Mouse (Mus musculus) kidney, postnatal 14 days (tissue): ENCODE results near the gene Hnrnpk.
"Not testable (repeated sequence)": the region's sequence is repeated elsewhere in the genome, so short reads cannot be mapped to it uniquely, and the experiment has no call there.

Experiments used
- DNase-seq: peaks from one replicate; pipeline ENCODE4 v3.0.0; 2022; ENCODE audit warnings: mixed read lengths

Hnrnpk gene

DNA sequence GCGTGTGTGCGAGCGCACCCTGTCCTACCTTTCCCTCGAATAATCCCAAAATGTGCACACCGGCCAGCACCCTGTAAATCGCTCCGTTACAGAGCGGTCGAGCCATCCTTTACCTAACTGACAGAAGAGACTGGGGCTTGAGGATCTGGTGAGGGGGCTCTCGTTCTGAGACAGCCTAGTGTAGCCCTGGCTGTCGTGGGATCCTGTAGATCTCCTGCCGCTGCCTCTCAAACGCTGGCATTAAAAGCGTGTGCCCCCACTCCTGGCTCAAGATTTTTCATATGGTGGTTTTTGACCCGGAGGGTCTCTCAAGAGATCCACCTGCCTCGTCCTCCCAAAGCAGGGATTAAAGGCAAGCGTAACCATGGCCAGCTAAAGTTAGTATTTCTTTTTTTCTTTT is at the start of gene Hnrnpk:
Hnrnpk (minus strand) TSS at position 101 of the 400 bp plus-strand sequence.
- DNase-seq: not testable (repeated sequence)

DNA sequence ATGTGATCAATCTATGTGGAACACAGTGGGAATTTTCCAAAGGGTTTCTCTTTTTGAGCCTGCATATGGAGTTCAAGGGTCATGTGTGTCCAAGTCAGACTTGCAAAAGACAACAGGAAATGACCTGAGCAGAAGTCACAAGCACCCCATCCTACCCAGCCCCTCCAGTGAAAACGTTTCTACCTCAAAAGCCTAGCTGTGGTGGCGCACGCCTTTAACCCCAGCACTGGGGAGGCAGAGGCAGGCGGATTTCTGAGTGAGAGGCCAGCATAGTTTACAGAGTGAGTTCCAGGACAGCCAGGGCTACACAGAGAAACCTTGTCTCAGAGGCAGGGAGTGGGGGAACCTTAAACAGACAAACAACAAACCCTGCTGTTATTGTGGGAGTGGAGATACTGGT is 49.1 kb upstream of the Hnrnpk start:
- no peak for DNase-seq

DNA sequence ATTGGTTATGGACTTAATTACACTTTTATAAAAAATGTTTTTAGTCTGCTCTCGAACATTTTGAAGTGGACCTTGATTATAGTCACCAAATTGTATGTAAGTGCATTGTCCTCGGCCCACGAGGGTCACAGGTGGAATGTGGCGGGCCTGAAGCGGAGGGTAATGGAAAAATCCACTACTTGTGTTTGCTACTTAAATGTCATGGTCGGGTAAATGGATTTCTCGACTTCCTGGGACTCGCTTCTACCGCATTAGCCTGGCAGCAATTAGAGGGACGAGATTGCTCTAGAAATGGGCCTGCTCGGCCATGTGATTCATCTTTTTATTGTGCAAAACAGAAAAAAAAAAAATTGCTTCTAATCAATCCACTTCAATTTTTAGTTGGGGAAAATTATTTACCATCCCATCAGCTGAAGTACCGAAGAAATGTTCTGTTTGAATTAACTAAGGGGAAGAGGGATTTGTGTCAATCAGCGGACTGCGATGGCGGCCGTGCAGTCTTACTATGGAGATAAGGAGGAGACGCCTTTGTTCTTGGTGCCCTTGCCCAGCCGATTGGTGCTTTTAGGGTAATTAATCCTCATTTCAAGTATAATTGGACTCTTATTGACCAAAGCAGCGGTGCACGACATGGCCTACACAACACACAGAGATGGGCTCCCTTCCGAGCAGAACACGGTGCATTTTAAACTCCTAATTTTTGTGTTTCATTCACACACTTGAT is 47.5 kb upstream of the Hnrnpk start:
- no peak for DNase-seq

DNA sequence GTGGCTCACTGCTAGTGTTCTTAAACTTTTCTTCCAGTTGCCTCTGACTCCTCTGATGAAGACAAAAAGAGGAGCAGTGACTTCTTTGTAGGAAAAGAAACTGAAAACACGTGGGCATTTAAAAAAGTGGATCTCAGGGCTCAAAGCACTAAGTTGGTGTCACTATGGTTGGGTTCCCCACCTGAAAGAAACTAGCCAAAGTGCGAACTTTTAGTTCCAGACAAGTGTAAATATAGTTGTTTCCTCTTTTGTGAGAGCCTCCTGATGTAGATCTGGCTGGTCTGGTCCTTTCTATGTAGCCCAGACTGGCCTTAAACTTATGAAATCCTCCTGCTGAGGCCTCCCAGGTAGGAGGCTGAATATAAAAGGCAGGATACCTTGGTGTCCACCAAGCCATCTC is 43.4 kb upstream of the Hnrnpk start:
- no peak for DNase-seq

DNA sequence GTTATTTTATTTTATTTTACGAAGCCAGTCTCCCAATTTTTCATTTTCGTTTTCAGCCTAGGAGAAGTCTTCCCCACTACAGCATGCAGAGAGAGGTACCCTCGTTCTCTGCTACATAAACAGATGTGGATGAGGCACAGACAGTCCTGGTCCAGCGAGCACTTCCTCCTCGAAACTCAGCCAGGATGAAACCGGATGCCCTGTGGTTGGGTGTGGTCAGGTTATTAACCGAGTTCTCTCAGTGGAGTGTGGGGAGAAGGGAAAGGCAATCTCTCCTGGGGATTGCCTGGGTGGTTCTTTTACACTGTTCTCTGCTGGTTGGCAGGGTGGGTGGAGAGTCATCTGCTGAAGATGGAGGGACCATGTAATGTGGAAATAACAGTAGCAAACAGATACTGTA is 40.6 kb upstream of the Hnrnpk start:
- peak; percentile 14 for DNase-seq

DNA sequence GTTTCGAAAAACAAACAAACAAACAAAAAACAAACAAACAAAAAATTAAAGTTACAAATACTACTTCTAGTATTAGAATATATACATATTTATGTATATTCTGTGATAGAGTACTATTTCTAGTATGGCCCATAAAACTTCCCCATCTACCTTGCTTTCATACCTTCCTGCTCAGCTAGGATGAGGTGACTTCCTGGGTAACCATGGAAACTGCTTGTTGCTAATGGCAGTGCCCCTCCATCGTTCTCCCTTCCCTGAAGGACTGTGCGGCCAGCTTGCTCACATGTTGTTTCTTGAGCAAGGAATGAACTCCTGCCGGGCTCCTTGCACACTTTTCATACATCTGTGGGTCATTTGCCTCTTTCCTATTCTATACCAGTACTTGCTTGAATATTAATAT is 40.2 kb upstream of the Hnrnpk start:
- no peak for DNase-seq

DNA sequence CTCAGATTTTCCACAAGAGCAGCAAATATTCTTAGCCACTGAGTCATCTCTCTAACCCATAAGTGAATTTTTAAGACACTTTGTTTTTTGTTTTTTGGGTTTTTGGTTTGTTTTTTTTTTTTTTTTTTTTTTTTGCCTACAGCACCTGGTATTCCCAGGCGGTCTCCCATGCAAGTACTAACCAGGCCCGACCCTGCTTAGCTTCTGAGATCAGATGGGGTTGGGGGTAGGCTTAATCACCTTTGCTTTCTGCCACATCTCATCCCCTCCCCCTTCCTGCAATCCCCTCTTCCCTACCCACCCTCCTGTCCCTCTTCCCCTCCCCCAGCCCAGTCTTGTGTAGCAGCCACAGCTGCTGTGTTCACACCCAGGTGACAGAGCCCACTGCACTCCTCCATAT is 36.6 kb upstream of the Hnrnpk start:
- no peak for DNase-seq

DNA sequence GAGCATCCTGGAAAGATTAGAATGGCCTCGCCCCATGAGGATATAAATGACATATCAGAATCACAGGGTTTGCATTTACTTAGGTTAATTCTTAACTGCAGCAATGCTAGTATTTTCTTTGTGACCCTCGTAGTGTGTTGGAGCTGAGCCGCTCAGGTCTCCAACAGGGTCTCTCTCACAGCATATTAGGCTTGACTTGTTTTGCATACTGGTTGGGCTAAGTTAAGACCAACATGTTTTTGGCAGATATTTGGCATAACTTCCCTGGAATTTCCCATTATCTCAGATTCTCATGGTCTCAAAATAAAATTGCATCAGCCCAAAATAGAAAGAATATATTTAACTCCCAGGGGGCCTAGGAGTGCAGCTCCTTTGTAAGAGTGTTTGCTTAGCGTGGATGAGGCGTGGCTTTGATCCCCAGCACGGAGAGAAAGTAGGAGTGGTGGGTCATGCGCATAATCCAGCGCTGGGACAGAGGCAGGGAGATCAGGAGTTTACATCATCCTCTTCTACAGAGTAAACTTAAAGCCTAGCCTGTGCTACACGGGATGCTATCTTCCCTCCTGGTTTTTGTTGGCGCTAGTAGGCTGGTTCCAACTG is 20.0 kb upstream of the Hnrnpk start:
- DNase-seq: no peak

DNA sequence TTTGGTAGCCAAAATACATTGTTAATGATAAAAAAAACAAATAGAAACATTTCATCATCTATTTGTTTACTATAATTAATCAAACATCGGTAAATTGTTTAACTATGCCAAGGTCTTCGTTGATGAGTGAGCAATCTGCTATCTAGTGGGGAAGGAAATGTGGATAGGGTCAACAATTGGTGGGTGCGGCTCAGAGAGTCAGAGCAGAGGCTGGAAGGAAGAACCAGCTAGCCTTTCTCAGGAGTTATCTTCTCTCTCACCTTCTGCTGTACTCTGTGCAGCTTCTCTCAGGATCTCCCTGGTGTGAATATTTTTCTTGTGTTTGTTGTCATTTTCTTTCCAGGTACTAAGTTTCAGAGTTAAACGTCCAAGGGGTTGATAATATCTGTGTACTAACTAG is 19.1 kb upstream of the Hnrnpk start:
- DNase-seq: no peak

DNA sequence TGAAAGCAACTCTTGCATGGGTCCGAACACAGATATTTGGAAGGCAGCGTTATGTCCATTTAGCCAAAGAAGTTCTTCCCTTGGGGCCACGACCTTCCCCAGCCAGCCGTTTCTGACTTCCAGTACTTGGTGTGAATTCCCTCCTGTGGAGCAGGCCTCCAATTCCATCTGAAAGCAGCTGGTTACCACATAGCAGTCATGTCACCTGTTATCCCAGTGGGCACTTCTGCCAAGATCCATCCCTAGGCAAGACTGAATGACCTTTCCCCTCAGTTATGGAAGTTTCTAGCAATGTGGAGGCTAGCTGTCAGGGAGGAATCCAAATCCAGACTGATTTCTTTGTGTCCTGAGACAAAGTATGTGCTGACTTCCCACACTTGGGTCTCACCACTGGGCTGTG is 17.9 kb upstream of the Hnrnpk start:
- no peak for DNase-seq

DNA sequence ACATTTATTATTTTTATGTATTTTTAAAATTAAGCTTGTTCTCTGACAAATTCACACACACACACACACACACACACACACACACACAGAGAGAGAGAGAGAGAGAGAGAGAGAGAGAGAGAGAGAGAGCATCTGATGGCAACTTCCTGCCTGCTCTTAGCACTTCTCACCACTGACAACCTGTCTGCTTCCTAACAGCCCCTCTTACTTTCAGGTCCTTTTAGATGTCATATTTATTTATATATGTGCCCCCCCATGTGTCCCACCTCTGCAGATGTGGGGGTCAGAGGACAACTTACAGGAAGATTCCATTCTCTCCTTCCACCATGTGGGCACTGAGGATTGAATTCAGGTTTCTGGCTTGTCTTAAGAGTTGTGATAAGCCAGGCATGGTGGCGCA is 16.1 kb upstream of the Hnrnpk start:
- DNase-seq: no peak

DNA sequence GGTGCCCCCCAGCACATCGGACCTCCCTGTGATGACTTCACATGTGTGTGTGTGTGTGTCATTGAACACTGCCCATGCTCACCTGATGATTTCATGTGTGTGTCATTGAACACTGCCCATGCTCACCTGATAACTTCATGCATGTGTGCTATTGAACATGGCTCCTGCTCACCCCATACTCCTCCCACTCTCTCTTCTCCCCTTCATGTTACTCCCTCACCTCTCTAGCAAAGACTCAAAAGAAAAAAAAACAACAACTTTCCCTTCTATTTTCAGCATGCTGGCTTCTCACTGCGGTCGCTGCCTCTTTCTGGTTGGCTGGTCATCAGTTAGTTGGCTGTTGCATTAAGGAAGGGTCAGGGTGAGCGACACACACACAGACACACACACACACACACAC is 15.5 kb upstream of the Hnrnpk start:
- no peak for DNase-seq

DNA sequence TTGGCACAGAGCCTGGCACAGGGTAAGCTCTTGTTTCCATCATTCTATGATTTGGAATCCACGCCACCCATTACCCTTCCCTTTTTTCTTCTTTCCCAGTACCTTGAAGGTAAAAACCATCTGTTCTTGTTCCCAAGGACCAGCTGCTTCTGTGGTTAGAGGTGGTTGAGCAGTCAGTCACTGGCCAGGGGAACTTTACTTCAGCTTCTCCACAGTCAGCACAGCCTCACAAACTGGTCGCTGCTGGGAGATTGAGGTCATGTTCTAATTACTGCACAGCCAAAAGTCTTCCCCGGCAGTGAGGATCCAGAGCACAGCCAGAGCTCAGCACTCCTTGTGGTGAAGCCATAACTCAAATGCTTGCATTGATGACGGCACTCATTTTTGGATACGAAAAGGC is 12.7 kb upstream of the Hnrnpk start:
- DNase-seq: no peak

DNA sequence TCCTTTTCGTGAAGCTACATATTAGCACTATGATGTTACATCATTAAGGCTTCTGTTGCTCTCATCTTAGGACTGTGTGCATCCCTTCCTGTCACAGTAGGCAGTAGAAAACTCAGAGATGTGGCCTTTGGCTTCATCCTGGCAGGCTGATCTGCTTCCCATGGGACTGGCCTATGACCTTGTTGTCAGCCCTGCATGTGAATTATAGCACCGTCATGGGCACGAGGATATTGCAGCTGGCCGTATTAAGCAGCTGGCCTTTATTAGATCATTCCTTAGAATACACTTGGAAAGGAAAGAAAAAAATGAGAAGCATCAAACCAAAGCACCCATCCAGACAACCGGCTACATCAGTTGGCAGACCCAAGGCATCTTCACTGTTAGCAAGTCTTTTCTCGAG is 12.2 kb upstream of the Hnrnpk start:
- DNase-seq: peak; percentile 56

DNA sequence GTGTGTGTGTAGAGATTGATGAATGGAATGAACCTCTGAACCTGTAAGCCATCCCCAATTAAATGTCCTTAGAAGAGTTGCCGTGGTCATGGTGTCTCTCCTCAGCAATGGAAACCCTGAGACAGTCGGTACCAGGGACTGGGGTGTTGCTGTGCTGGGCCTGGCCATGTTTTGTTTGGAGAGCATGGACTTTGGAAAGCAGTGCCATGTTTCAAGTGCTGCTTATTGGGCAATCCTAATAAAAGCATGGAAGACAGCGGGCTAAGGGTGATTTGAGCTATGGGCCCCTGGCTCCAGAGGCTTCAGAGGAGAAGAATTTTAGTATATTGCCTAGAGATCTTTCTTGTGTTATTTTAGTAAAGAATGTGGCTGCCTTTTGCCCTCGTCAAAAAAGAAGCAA is 7.9 kb upstream of the Hnrnpk start:
- DNase-seq: no peak

DNA sequence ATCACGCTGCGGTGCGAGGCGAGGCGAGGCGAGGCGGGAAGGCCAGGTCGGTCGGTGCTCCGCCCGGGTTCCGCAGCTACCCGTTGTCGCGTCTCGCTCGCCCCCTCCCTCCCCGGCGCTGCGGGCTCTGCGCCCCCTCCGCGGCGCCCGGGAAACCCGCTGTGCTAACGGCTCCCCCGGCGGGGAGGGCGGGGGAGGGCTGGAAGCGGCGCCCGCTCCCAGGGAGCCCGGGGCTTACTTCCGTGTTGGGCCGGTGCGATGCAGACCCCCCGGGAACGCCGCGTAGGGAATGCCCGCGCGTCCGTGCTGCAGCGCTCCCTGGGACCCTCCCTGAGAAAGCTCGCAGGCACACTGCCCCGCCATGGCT is 416 bp downstream of the Hnrnpk start:
- peak; percentile 93 for DNase-seq

DNA sequence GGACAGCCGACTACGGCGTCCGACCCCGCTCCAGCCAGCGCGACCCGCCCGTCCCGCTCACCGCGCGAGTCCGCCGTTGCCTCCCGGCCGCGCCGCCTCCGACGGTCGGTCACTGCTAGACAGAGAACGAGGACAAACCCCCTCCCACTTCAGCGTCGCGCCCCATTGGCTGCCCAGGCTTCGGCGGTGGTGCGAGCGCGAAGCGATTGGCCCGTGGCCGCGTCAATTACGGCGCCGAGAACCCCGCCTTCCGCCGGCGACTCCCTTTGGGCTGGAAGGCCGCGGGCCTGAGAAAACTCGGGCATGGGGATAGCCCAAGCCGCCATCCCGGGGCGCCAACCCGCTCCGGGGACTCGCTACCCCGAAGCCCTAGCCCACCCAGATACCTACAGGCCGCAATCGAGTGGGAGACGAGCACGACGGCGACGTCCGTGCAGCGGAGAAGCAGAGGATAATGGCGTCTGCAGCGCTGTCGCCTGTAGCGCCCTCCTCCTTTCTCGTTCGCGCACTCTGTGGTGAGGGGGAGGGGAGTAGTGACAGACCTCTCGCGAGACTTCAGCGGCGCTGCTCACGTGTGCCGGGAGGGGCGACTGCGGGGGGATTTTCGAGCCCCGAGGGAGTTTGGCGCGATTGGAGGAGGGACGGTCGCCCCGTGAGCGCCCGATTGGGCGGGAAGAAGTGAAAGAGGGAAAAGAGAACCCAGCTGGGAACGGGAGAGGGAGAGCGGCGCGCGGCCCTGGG is 970 bp downstream of the Hnrnpk start, which contains the start of gene Rmi1:
Rmi1 (plus strand) TSS at position 246 of the 741 bp plus-strand sequence.
- peak; percentile 98 for DNase-seq

DNA sequence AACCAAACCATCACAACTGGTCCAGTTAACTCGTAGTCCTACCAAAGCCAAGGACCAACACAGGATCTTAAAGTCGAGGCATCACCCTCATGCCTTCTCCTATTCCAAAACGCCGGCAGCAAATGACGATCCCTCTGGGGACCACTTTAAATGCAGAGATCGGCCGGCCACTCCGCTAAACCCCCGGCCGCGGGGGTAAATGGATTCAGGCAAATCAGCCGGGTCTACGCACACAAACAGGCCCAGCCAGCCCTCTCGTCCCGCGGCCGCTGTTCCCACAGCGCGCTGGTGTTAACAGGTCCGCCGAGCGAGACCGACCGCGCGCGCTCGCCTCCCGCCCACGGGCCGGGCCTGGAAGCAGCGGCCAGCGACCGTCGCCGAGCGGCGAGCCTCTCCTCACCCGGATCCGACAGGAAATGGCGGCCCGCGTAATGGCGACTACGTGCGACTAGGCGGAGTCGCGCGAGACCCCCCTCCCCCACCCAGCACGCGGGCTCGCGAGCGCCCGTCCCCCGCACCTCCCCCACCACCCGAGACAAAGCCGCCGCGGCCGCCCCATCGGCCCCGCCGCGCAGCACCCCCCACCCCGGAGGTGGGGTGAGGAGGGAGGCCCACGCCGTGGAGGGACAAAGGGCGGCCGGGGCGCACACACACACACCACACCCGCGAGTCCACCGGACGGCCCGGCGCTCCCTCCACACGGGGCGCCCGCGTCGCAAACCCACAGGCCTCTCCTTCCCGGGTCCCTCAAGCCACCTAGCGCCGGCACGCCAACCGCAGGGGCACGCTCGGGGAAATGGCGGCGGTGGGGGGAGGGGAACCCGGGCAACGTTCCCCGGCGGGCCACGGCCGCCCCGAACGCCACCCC is 1.8 kb downstream of the Hnrnpk start:
- DNase-seq: peak; percentile 88

DNA sequence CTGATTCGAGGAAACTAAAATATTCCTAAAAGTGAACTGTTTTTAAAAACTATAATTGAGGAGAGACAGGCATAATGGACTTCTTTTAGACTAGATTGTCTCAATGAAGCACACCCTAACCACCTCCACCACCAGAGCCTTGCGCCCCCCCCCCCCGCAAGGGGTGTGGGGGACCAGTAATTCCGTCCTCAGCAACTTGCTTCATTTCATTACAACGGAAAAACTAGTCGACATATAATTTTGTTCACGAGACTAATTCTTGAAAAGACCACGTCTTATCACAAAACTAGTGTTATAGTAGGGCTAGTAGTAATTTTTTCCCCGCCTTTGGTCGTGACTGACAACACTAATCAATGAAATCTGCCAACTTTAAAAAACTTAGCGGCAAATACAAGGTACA is 2.6 kb downstream of the Hnrnpk start:
- DNase-seq: no peak

DNA sequence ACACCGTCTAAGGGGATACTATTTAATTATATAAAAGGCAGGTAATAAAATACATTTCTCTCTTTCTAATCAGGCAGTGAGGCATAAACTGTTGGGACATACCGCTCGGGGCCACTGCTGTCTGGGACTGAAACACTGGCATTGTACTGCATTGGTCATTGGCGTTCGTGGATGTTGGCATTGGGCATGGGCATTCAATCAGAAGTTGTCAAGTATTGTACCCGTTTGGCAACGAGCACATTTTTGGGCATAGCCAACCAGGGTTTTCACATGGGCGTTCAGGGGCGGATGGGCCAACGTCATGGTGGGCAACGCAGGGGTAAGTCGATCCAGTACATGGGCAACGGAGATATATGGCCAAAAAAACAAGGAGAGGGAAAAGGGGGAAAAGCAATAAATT is 5.5 kb downstream of the Hnrnpk start:
- DNase-seq: no peak

DNA sequence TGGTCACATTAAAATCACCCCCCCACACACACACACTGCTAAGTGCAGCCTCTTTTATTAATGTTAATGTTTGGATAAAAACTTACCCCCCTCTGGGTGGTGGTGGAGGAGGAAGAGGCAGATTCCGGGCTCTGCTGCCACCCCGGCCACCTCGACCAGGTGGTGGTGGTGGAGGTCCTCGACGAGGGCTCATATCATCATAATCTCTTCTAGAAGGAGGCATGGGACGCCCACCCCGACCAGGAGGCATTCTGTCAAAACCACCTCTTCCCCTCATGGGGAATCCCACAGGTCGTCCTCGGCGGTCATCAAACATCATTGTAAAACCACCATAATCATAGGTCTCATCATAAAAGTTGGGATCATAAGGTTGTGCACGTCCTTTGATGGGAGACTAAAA is 8.8 kb downstream of the Hnrnpk start:
- not testable (repeated sequence) for DNase-seq

DNA sequence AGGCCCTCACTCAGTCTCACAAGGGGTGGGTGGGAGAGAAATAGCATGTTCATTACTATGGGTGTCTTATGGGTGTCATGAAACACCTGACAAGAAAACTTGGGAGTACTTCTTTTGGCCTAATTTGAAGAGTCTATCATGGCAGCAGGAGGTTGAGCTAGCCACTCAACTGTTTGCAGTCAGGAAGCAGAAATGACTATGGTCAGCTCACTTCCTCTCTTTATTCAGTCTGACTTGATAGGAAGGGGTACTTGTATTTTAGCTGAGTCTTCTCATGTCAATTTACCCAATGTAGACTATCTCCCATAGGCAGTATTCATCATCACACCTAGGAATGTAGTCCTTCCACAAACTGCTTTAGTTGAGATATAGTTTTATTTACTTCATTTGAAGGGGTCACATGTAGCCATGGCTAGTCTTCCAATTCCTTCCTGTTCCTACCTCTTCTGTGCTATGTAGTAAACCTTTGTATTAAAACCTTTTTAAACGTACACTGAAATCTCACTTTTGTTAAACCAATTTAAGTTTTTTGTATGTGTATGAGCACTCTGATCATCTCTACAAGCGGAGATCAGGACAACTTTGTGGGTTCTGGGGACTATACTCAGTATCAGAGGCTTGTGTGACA is 13.7 kb downstream of the Hnrnpk start:
- no peak for DNase-seq

DNA sequence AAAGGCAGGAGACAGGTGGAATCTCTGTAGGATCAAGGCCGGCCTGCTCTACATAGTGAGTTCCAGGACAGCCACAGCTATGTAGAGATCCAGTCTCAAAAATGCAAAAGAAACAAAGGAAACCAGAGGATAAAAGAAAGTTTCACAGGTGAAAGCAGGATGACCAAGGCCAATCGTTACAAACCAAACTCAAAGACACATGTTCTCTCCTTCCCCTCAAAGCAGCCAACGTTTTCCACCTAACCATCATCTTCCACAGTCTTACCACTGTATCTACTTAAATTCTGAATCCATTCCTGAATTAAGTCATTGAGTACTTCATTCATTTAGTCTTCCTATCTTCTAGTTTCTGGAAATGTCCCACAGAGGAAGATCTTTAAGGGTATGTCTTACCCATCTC is 14.8 kb downstream of the Hnrnpk start:
- no peak for DNase-seq
